Comparison of ENCODE assay signal across 10 mouse cellular contexts in the genomic region with DNA sequence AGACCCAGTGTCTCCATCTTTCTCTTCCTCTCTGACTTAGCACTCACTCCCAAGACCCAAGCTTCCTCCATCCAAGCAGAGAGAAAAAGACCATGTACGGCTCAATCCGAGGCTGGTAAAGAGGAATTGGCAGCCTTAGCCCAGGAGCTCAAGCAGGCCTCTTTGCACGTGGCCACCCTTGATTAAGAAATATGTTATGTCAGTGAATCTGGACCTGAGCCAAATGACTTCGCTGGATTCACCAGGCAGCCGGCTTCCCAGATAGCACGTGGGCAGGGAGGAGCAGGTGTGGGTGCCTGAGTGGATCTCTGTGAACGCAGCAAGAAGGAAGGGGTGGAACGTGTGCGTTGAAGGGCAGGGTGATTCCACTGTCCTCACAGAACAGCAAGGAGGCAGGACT. TPM values are rescaled to one million over a fixed set of nuclear protein-coding genes. Genes with fewer than 3 reads are reported as not detected.
DNase-seq lines count a peak whose midpoint lies in the region; ATAC-seq lines count a peak whose summit lies in the region.
"Had no signal": no experiment of that assay in that cellular context is flagged by ENCODE, and none has a peak within 500 bp of the region (broad histone marks: within the 10 kb centered on the region; RNA-seq: fewer than 3 reads in every experiment).

No protein-coding gene starts in this region.

- H3K9ac ChIP-seq in heart, embryonic 13.5 days = 0 out of 2 replicates have a peak overlapping the region, but pooled peaks have one; percentile 45
- no peak overlapping the region for H3K9ac ChIP-seq in heart, embryonic 11.5 days (ENCODE audit: low read depth, low read length)
- H3K9ac ChIP-seq in hindbrain, embryonic 14.5 days = no peak overlapping the region
- H3K9ac ChIP-seq: liver, embryonic 15.5 days had no signal

- H3K27ac ChIP-seq in heart, embryonic 13.5 days (replicated peaks) = no peak overlapping the region
- no peak overlapping the region for H3K27ac ChIP-seq in heart, embryonic 11.5 days (ENCODE audit: low read depth, low read length)
- H3K27ac ChIP-seq in hindbrain, embryonic 14.5 days = peak overlapping the region; percentile 22; the same call in 1 of the 2 replicates
- H3K27ac ChIP-seq: liver, embryonic 15.5 days had no signal

- no peak for ATAC-seq in heart, embryonic 13.5 days (ENCODE audit: extremely low read depth, insufficient number of reproducible peaks, low FRiP score, low TSS enrichment)
- no peak for ATAC-seq in heart, embryonic 11.5 days (replicated peaks; ENCODE audit: insufficient number of reproducible peaks, low FRiP score, low TSS enrichment)
- peak; percentile 89 for ATAC-seq in hindbrain, embryonic 14.5 days (ENCODE audit: low FRiP score)

- H3K27me3 ChIP-seq in heart, embryonic 13.5 days (replicated peaks) = no peaks in the 10 kb centered on the region
- no peaks in the 10 kb centered on the region for H3K27me3 ChIP-seq in heart, embryonic 11.5 days (ENCODE audit: control insufficient read depth, insufficient read depth, low read length)
- no peaks in the 10 kb centered on the region for H3K27me3 ChIP-seq in hindbrain, embryonic 14.5 days (ENCODE audit: control insufficient read depth, insufficient read depth, low read length)
- H3K27me3 ChIP-seq: liver, embryonic 15.5 days had no signal

- no peak overlapping the region for H3K4me3 ChIP-seq in heart, embryonic 13.5 days
- H3K4me3 ChIP-seq in heart, embryonic 11.5 days (ENCODE audit: low read depth, low read length) = no peak overlapping the region
- H3K4me3 ChIP-seq in hindbrain, embryonic 14.5 days (replicated peaks; ENCODE audit: low read length) = no peak overlapping the region
- H3K4me3 ChIP-seq: liver, embryonic 15.5 days had no signal

- no peaks in the 10 kb centered on the region for H3K36me3 ChIP-seq in heart, embryonic 13.5 days
- H3K36me3 ChIP-seq in heart, embryonic 11.5 days (ENCODE audit: control insufficient read depth, insufficient read depth, low read length) = no peaks in the 10 kb centered on the region
- no peaks in the 10 kb centered on the region for H3K36me3 ChIP-seq in hindbrain, embryonic 14.5 days (replicated peaks; ENCODE audit: control insufficient read depth, insufficient read depth)
- H3K36me3 ChIP-seq: G1E; liver, embryonic 15.5 days had no signal

- peak; percentile 93 for DNase-seq in MN1 (ENCODE audit: low spot score)
- peak; percentile 11 for DNase-seq in cerebellum, adult 11-12 months
- DNase-seq in hindbrain, embryonic 14.5 days (ENCODE audit: low spot score) = peak; percentile 73
- DNase-seq in lung, postnatal 25 days (ENCODE audit: low spot score) = peak; percentile 16
- peak; percentile 48 for DNase-seq in testis, postnatal 10 days (ENCODE audit: low spot score)
- no peak for DNase-seq in gastrocnemius, postnatal 4 days (ENCODE audit: low spot score in 2 of 2)

- 17% methylated on average over 9 of the region's 9 CpGs for WGBS in heart, embryonic 13.5 days
- 39% methylated on average over 9 of the region's 9 CpGs for WGBS in heart, embryonic 11.5 days (ENCODE audit: insufficient replicate concordance)
- 16% methylated on average over 9 of the region's 9 CpGs for WGBS in hindbrain, embryonic 14.5 days

- no peak overlapping the region for H3K4me2 ChIP-seq in heart, embryonic 13.5 days
- no peak overlapping the region for H3K4me2 ChIP-seq in heart, embryonic 11.5 days
- H3K4me2 ChIP-seq in hindbrain, embryonic 14.5 days (replicated peaks) = no peak overlapping the region
- H3K4me2 ChIP-seq: liver, embryonic 15.5 days had no signal

- no peaks in the 10 kb centered on the region for H3K9me3 ChIP-seq in heart, embryonic 13.5 days
- H3K9me3 ChIP-seq in heart, embryonic 11.5 days (replicated peaks; ENCODE audit: control insufficient read depth, low read length) = no peaks in the 10 kb centered on the region
- no peaks in the 10 kb centered on the region for H3K9me3 ChIP-seq in hindbrain, embryonic 14.5 days (ENCODE audit: control insufficient read depth, low read length)
- H3K9me3 ChIP-seq: G1E; liver, embryonic 15.5 days had no signal

- H3K4me1 ChIP-seq in heart, embryonic 13.5 days = peaks cover 18% of the 10 kb centered on the region
- H3K4me1 ChIP-seq in heart, embryonic 11.5 days (ENCODE audit: control insufficient read depth, insufficient read depth, low read length) = peaks cover 6% of the 10 kb centered on the region; the same call in 1 of the 2 replicates
- no peaks in the 10 kb centered on the region for H3K4me1 ChIP-seq in hindbrain, embryonic 14.5 days (replicated peaks; ENCODE audit: control insufficient read depth, insufficient read depth, low read length)
- H3K4me1 ChIP-seq: liver, embryonic 15.5 days had no signal

RNA-seq across cellular contexts. Expression of gene Akap12, which starts 33.1 kb away (rescaled TPM):
- polyA plus RNA-seq in heart, embryonic 13.5 days (2015; fragmentation: Nextera tagmentation; extraction: Ambion mirVana) = 35.3 and 42.6 TPM in 2 replicates
- 33.9 and 43.8 TPM in 2 replicates for polyA plus RNA-seq in heart, embryonic 11.5 days (2014; fragmentation: Nextera tagmentation; extraction: Ambion mirVana)
- polyA plus RNA-seq in hindbrain, embryonic 14.5 days (2014; fragmentation: Nextera tagmentation; extraction: Ambion mirVana) = 44.4 and 47.0 TPM in 2 replicates
- 100 to 1,000 TPM; 109 to 110 TPM for total RNA-seq in gastrocnemius, postnatal 4 days (2021)
- polyA plus RNA-seq: G1E had no signal

Comparison
In these comparisons a context has a peak if more than half of its experiments do, and no peak if none do; other contexts are left out.
1. DNase-seq: peak in MN1 (single experiment), cerebellum, adult 11-12 months (single experiment), hindbrain, embryonic 14.5 days (single experiment), lung, postnatal 25 days (single experiment) and testis, postnatal 10 days (single experiment); none in gastrocnemius, postnatal 4 days (0 of 2).